Mouse (Mus musculus): ENCODE measurements around the gene Chrnd. TPM values are rescaled to one million over a fixed set of nuclear protein-coding genes. Genes with fewer than 3 reads are reported as not detected.

The Chrnd gene
- total RNA-seq, 2 experiments from 2014 or later: not detected

GRCm38 (mm10) chr1:87183998-87184750 is 6.2 kb upstream of the Chrnd start:
- no peak for DNase-seq (ENCODE audit: low spot score in 2 of 2)

DNA sequence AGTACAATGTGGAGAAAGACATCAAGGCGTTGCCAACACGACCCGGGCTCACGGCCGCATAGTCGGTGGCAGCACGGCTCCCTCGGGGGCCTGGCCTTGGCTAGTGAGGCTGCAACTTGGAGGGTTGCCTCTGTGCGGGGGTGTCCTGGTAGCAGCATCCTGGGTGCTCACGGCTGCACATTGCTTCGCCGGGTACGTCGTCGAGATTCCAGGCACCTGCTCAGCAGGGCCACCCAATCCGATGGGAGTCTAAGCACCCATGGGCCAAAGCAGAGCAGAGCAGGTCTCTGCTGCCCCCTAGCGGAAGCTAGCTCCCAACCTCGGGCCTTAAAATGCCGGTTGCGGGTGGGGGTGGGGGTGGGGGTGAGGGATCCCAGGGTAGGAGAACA is 5.7 kb upstream of the Chrnd start:
- DNase-seq (ENCODE audit: low spot score in 2 of 2): peak; percentile 73 to 76

DNA sequence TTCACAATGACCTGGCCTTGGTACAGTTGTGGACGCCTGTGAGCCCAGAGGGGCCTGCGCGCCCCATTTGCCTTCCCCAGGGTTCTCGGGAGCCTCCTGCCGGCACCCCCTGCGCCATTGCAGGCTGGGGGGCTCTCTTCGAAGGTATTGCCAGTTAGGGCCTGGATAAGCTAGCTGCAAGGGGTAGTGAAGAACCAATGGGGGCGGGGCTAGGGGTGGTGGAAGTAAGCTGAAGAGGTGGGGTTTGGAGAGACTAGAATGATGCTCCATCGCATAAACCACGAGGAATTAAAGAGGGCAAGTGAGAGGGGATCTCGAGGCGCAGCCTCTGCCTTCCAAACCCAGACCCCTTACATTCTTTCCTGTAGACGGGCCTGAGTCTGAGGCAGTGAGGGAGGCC is 4.9 kb upstream of the Chrnd start:
- DNase-seq (ENCODE audit: low spot score in 2 of 2): no peak

DNA sequence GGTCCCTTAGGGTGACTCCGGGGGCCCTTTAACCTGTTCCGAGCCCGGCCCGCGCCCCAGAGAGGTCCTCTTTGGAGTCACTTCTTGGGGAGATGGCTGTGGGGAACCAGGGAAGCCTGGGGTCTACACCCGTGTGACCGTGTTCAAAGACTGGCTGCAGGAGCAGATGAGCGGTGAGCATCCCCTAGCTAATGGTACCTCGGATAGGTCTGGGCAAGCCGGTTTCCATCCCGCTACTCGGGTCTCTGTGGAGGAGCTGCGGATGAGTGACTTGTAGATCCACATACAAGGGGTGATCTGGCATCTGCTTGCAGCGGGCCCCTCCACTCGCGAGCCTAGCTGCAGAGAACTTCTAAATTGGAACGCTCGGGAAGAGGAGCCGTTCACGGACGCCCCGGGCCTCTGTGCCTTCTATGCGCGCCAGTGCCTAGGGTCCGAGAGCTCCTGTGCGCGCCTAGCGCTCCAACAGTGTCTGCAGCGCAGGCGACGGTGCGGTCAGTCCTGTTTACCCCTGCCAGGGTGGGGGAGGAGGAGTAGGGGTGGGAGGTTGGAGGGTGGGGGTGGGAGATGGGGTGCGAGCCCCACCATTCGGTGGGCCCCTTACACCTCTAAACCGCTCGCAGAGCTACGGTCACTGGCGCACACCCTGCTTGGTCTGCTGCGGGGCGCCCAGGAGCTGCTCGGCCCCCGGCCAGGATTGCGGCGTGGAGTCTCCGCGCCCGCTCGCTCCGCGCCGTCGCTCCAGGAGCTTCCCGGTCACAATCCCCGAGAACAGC is 4.0 kb upstream of the Chrnd start:
- DNase-seq (ENCODE audit: low spot score in 2 of 2): no peak

DNA sequence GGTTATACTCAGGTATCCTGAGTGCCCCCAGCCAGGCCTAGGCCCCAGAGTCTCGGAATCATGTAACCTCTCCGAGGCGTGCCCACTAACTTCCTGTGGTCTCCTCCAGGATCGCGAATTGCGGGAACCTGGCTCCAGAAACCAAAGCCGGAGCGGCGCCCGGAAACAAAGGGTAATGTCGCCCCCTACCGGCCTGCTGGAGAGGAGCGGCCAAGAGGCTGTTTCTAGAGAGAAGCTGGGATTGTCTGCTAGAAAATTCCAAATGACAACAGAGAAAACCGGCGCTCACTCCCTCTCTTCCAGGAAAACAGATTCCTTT is 3.4 kb upstream of the Chrnd start:
- peak; percentile 71 to 74 for DNase-seq (ENCODE audit: low spot score in 2 of 2)

GRCm38 (mm10) chr1:87197296-87197695 is 6.9 kb downstream of the Chrnd start:
- DNase-seq (ENCODE audit: low spot score in 2 of 2): no peak

- DNase-seq (ENCODE audit: low spot score in 2 of 2): no peak
Observed at GRCm38 (mm10) chr1:87198119-87199065, 8.0 kb downstream of the Chrnd start.

DNA sequence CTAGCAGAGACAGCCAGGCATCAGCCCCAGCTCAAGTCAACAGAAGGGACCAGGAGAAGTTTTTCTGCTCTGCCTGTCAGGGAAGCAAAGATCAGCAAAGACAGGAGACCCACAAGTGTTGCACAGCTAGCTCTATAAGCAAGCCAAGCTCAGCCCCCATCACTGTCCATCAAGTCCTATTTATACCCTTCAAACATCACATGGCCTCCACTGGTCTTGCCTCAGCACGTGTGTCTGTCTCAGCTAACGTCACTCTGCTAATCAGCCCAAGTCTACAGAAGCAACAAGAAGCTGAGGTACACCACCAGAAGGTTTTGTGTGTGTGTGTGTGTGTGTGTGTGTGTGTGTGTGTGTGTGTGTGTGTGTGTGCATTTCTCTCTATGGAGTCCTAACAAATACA is 10.4 kb downstream of the Chrnd start:
- no peak for DNase-seq (ENCODE audit: low spot score in 2 of 2)

- no peak for DNase-seq (ENCODE audit: low spot score in 2 of 2)
Observed at GRCm38 (mm10) chr1:87201848-87202247, 11.4 kb downstream of the Chrnd start.

DNA sequence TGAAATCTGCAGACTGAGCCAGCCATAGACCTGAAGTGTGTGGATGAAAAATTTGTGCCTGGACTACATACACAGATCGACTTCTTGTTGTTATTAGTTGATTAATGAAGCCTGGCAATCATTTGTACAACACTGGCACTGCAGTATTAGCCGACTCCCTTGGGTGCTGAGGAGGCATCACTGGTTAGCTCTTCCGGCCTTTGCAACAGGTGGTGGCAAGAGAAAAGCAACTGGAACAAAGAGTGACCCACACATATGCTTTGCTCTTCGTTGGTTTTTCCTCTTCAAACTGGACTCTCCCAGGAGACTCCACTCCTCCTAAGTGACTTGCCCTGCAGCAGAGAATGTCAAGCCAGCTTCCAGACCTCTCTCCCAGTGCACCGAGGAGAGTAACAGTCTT is 13.4 kb downstream of the Chrnd start:
- no peak for DNase-seq (ENCODE audit: low spot score in 2 of 2)

- no peak for DNase-seq (ENCODE audit: low spot score in 2 of 2)
Observed at GRCm38 (mm10) chr1:87204465-87204864, 14.1 kb downstream of the Chrnd start, which contains the start of gene Chrng. Chrng (plus strand) TSS chr1:87204657.

- no peak for DNase-seq (ENCODE audit: low spot score in 2 of 2)
Observed at GRCm38 (mm10) chr1:87205038-87205437, 14.6 kb downstream of the Chrnd start.

DNA sequence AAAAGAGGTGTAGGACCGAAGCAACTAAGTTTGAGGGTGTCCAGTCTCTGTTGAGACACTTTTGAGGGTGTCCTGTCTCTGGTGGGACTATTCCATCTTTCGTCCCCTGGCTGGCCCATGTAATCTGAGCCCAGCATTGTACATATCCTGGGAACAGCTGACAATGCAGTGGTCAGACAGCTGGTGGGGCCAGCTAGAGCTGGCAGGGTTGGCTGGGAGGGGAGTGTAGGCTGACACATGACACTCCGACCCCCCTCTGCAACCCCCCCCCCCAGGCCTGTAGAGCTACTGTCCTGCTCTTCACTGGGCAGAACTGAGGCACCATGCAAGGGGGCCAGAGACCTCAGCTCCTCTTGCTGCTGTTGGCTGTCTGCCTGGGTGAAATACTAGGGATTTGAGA is 15.1 kb downstream of the Chrnd start:
- DNase-seq (ENCODE audit: low spot score in 2 of 2): no peak

DNA sequence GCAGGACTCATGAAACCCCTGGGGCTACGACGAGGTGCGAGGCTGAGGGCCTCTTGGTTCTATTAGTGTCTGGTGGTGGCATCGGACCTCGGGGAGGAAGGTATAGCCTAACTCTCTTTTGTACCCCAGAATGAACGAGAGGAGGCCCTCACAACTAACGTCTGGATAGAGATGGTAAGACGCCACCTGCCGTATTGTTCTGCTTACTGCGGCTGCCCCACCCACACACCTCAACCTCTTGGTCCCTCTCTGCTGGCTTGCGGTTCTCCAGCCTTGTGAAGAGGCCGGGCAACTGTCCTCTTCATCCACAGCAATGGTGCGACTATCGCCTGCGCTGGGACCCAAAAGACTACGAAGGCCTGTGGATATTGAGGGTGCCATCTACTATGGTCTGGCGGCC is 15.9 kb downstream of the Chrnd start:
- DNase-seq (ENCODE audit: low spot score in 2 of 2): no peak

DNA sequence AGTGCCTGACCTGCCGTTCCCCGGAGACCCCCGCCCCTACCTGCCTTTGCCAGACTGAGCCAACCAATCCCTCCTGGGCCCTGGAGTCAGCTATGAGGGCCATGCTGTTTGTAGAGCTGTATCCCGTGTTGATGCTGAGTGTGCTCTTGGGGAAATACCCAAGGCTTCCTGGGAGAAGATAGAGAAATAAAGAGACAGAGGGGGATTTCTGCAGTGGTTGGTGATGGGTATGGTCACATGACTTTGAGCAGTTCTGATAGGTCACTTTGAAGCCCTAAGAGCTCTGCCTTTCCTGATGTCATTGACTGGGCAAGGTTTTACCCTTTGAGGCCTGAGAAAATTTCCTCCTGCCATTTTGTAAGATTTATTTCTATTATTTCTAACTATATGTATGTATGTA is 21.0 kb downstream of the Chrnd start:
- no peak for DNase-seq (ENCODE audit: low spot score in 2 of 2)

GRCm38 (mm10) chr1:87213735-87214704 is 23.6 kb downstream of the Chrnd start, which contains the start of gene Eif4e2:
Eif4e2 (plus strand) TSS chr1:87213914.
- peak; percentile 90 to 95 for DNase-seq (ENCODE audit: low spot score in 2 of 2)

- DNase-seq (ENCODE audit: low spot score in 2 of 2): no peak
Observed at GRCm38 (mm10) chr1:87214748-87215147, 24.3 kb downstream of the Chrnd start.

DNA sequence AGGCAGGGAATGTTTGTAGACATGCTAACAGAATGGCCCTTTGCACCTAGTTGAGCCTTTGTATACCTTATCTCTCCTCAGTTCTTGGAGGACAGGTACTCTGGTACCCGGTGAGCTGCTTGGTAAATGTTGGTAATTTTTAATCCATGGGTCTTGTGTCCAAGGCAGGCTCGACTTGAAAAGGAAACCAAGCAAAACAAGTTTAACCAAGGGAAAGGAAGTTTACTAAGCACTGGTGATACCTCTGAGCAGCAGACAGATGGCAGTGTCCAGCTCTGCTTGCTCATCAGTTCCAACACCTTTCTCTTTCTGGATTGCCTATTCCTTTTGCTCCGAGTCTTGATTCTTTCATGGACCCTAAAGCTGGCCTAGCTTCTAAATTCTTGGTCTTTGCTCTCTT is 27.5 kb downstream of the Chrnd start:
- DNase-seq (ENCODE audit: low spot score in 2 of 2): no peak

DNA sequence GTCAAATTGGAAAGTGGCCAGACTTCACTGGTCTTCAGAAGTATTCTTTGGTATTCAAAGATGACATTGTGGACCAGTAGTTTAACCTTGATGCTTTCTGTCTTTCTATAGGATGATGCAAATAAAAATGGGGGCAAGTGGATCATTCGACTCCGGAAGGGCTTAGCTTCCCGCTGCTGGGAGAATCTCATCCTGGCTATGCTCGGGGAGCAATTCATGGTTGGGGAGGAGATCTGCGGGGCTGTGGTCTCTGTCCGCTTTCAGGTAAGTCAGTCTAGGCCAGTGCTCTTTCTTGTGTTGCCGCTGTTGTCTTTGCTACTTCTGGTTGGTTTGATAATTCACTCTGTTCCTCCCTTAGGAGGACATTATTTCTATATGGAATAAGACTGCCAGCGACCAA is 35.3 kb downstream of the Chrnd start:
- no peak for DNase-seq (ENCODE audit: low spot score in 2 of 2)

DNA sequence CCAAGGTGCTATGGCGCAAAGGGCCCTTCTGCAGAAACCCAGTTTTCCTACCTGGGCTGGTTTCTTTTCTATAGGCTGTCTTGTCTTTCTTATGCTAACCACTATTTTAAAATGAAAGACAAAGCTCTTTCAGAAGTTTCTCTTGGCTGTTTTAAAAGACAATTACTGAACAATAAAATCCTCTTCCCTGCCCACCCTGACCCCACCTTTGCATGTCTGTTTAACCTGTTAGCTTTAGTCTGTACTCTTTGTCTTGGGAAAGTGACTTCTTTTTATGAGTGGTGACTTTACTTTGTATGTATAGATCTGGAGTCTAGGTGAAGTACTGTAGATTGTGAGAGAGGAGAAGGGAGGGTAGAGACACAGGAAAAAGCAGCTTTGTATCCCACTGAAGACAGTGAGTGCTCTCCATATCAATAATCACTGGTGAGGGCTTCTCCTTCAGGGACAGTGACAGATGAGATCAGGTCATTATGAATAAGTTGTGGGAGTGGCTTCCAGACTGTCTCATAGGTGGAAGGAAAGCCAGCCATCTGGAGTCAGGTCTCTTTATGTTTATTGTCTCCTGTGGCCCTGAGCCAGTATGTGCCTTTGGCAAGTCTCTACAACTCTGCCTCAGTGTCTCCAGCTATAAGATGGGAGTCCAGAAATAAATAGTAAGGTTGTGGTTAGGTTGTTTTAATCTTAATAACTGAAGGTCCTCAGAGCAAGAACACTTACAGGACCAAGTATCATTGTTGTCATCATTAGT is 36.2 kb downstream of the Chrnd start:
- no peak for DNase-seq (ENCODE audit: low spot score in 2 of 2)

Data from layer of hippocampus, postnatal 14 days (tissue).